Mouse (Mus musculus): ENCODE measurements around the gene Hs3st4.

Gene Hs3st4

GRCm38 (mm10) chr7:124347218-124348017 lies 364.7 kb downstream of the Hs3st4 start:
- no peak for DNase-seq (ENCODE audit: low spot score)

GRCm38 (mm10) chr7:124354035-124354434 lies 371.4 kb downstream of the Hs3st4 start:
- DNase-seq (ENCODE audit: low spot score): no peak

GRCm38 (mm10) chr7:124358068-124358467 lies 375.4 kb downstream of the Hs3st4 start:
- no peak for DNase-seq (ENCODE audit: low spot score)

- no peak for DNase-seq (ENCODE audit: low spot score)
Measured at GRCm38 (mm10) chr7:124359836-124360235, 377.2 kb downstream of the Hs3st4 start.

GRCm38 (mm10) chr7:124372297-124372696 lies 389.6 kb downstream of the Hs3st4 start:
- no peak for DNase-seq (ENCODE audit: low spot score)

- no peak for DNase-seq (ENCODE audit: low spot score)
Measured at GRCm38 (mm10) chr7:124372697-124373096, 390.0 kb downstream of the Hs3st4 start.

- DNase-seq (ENCODE audit: low spot score): no peak
Measured at GRCm38 (mm10) chr7:124383489-124383888, 400.8 kb downstream of the Hs3st4 start.

GRCm38 (mm10) chr7:124399184-124399583 lies 416.5 kb downstream of the Hs3st4 start:
- DNase-seq (ENCODE audit: low spot score): no peak

GRCm38 (mm10) chr7:124426951-124427350 lies 444.3 kb downstream of the Hs3st4 start:
- no peak for DNase-seq (ENCODE audit: low spot score)
